Mouse (Mus musculus): ENCODE results near the gene Dag1.

The Dag1 gene

DNA sequence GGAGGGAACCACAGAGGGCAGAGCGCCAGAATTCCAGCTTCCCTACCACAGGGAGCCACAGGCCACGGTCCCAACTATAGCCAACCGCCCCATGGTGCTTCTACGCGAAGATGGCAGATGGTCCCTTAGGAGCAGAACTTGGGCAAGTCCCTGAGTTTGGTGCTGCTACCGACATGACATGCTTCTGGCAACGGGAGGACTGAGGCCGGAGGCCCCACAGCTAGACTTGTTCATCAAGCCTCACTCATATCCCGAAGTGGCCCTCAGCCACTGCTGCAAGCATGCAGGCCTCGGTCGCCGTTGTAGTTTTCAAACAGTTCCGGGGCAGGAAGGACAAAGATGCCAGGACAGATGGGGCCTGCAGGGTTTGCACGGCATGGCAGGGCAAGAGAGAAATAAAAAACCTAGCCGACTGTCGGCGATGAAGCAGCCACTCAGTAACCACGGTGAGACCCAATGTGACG is 80.2 kb downstream of the Dag1 start:
- no peak for DNase-seq (ENCODE audit: low read depth)

DNA sequence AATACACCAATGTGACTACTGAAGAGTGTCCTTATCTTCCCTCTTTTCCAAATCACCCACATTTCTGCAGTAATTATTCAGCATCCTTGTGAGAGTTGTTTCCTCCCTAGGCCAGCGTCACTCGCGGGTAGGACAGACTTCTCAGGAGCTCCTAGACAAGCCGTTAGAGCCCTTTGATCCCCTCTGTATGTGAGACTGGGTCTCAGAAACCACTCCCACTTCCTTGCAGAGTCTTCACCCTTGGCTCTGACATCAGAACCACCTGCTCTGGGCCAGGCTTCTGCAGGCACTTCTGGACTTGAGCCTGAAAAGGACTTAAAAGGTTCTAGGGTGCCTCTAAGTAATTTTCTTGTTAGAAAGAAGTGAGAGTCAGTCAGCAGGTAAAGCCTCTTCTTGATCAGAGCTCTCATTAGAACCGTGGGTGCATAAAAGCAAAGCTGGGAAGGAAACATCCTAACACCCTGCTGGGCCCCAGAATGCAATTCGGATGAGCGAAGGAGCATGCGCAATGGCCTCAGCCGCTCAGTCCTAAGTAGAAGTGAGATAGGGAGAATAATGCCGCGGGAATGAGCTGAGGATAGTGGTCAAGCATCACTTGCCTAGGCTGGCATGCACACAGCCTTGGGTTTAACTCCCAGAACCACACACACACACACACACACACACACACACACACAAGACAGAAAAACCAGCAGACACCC is 80.8 kb downstream of the Dag1 start:
- peak; percentile 64 for DNase-seq (ENCODE audit: low read depth)

- DNase-seq (ENCODE audit: low read depth) = no peak
Measured at GRCm38 (mm10) chr9:108178391-108178790, 85.4 kb downstream of the Dag1 start.

DNA sequence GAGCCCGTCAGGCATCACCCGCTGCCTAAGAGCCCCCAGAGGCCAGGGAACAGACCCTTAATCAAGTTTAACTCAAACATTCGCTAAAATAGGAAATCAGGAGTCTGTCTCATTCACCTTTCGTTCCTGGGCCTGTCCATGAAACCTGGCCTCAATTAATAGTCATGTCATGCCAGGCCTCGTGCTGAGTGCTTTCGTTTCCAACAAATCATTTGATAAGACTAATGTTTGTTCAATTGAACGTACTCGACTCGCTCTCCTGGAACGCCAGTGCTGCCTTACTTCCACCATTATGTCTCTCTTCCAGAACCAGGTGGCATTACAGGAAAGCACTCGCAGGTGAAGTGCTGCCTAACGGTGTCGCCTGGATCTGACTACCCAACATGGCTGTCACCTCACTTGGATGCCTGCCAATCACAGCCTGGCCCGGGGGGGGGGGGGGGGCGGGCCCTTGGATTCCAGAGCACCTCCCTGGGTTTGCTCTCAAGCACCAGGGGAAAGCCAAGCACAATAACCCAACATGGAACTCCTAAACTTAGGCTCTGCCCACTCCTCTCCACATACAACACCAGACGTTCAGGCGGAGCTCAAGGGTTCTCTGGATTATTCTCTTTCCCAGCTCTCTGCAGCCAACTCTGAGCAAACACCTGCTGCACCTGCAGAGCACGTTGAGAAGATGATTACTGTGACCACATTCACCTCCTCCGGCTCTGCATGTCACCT is 88.5 kb downstream of the Dag1 start:
- no peak for DNase-seq (ENCODE audit: low read depth)

DNA sequence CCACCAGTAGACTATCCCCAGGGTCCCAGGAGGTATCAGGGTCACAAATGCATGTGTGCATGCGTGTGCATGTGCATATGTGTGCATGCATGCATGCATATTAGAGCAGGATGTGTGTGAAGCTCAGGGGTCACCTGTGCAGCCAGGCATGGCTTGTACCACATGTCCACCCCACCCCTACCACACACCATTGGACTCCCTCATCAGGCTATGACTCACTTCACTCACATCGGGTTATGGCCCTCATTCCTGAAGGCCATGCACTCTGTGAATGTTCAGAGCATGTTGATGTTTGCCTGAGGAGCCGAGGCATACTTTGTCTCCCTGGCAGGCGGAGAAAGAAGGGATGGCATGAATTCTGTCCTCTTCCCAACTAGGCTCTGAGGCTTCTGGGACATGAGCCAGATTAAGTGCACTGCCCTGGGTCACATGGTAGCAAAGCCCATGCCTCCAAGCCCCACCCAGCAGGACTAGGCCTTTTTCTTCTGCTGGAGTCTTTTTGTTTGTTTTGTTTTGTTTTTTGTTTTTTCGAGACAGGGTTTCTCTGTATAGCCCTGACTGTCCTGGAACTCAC is 90.9 kb downstream of the Dag1 start:
- DNase-seq (ENCODE audit: low read depth) = no peak

GRCm38 (mm10) chr9:108169751-108170150 is 94.0 kb downstream of the Dag1 start:
- no peak for DNase-seq (ENCODE audit: low read depth)

GRCm38 (mm10) chr9:108165143-108165542 is 98.6 kb downstream of the Dag1 start:
- no peak for DNase-seq (ENCODE audit: low read depth)

GRCm38 (mm10) chr9:108163646-108164284 is 100.0 kb downstream of the Dag1 start:
- peak; percentile 65 for DNase-seq (ENCODE audit: low read depth)

GRCm38 (mm10) chr9:108157891-108158290 is 105.9 kb downstream of the Dag1 start:
- no peak for DNase-seq (ENCODE audit: low read depth)

GRCm38 (mm10) chr9:108157451-108157850 is 106.3 kb downstream of the Dag1 start:
- no peak for DNase-seq (ENCODE audit: low read depth)

GRCm38 (mm10) chr9:108156786-108157185 is 107.0 kb downstream of the Dag1 start:
- peak; percentile 55 for DNase-seq (ENCODE audit: low read depth)

DNA sequence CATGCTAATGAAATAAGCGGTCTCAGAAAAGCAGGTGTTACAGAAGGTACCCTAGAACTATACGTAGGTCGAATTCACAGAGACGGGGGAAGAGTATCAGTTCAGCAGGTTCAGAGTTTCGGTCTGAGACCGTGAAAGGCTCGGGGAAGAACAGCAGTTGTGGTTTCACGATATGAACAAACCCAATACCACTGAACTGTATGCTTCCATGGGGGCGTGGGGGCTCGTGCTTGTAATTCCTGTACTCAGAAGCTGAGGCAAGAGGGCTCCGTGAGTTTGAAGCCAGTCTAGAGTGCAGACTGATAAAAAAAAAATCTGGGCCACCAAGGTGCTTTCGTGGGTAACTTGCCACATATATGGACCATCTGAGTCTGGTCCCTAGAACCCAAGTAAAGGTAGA is 108.9 kb downstream of the Dag1 start:
- peak; percentile 35 for DNase-seq (ENCODE audit: low read depth)
